Mouse (Mus musculus): ENCODE results near the gene Mipep.

- TF ChIP-seq CTCF (conservative IDR thresholded peaks at IDR 0.05; ENCODE audit: insufficient read depth, insufficient read length, low read depth, low read length) = no peak
- no peak for TF ChIP-seq POLR2A (IDR thresholded peaks at IDR 0.05; ENCODE audit: low read depth, low read length)
These were observed 65.7 kb downstream of the Mipep start for GRCm38 (mm10) chr14:60850101-60850500.

Measured in kidney, adult 2 months (tissue).